Mouse (Mus musculus) olfactory bulb, adult 2 months (tissue): Measurements from ENCODE around the gene Usf3. TPM values are rescaled to one million over a fixed set of nuclear protein-coding genes. Genes with fewer than 3 reads are reported as not detected.

ENCODE experiments used
- H3K27ac ChIP-seq: fragments of 200-500 bp; 2 replicates; pipeline ENCODE4 v1.5.1; 2012; ENCODE audit warnings: low read depth, low read length; ENCODE audit not compliant: insufficient read depth
- H3K4me1 ChIP-seq: fragments of 200-500 bp; 2 replicates; pipeline ENCODE4 v1.6.1; 2012; ENCODE audit warnings: low read length; ENCODE audit not compliant: control insufficient read depth, insufficient read depth
- H3K4me3 ChIP-seq: fragments of 200-500 bp; 2 replicates; pipeline ENCODE4 v1.5.1; 2012; ENCODE audit warnings: mild to moderate bottlenecking, low read depth, low read length, moderate library complexity; ENCODE audit not compliant: insufficient read depth
- CTCF ChIP-seq: fragments of 200-500 bp; IDR thresholded peaks from 2 replicates; pipeline ENCODE4 v1.5.1; 2012; ENCODE audit warnings: low read depth, mild to moderate bottlenecking, low read length, moderate library complexity; ENCODE audit not compliant: insufficient read depth
- POLR2A ChIP-seq: fragments of 200-500 bp; IDR thresholded peaks from 2 replicates; pipeline ENCODE4 v1.6.1; 2012; ENCODE audit warnings: mild to moderate bottlenecking, low read depth, low read length, moderate library complexity; ENCODE audit not compliant: insufficient read depth
- WGBS: fragments of 180-500 bp; shearing (Covaris S2); methylation state at CpG from one replicate; pipeline ENCODE4 v1.1.7; 2018; 5-methylcytosine and 5-hydroxymethylcytosine counted together
- polyA plus RNA-seq: library from polyadenylated mRNA; stranded (reverse); fragments of >200 nt; gene quantifications from 2 replicates; pipeline ENCODE4 v1.2.4, GENCODE M21; 2012; ENCODE audit warnings: low replicate concordance; ENCODE audit not compliant: missing spikeins, insufficient read depth, insufficient read length

The Usf3 gene
- polyA plus RNA-seq, 1 experiment: not detected

DNA sequence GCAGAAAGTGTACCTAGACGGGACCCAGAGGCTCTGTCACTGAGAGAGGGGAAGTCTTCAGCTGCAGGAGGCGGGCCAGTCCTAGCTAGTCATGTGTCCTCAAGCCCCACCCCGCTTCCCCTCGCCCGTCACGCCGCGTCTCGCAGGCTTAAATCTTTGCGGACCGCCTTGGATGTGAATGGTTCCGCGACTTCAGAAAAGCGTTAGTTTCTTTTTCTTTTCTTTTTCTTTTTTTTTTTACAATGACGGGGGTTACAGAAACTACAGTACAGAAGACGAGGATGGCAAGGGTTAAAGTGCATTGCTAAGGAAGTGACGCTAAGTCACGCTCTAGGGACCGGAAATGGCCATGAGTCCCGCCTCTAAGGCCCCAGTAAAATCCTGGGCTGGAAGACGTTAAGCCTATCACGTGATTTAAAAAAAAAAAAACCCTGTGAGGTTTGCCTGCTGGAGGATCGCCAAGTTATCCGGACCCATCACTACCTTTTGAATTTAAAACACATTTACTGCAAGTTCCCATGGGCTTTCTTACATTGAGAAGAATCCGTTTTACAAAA, 34.0 kb upstream of the Usf3 start:
- peak overlapping the region; percentile 100 for H3K27ac ChIP-seq
- peak overlapping the region; percentile 71 for H3K4me3 ChIP-seq
- peaks cover 6% of the 10 kb centered on the region; the same call in 1 of the 2 replicates for H3K4me1 ChIP-seq
- TF ChIP-seq CTCF (no peak), POLR2A (peak; percentile 29; the same call in 1 of the 2 replicates)
- WGBS: under 1% methylated on average over 25 of the region's 25 CpGs

DNA sequence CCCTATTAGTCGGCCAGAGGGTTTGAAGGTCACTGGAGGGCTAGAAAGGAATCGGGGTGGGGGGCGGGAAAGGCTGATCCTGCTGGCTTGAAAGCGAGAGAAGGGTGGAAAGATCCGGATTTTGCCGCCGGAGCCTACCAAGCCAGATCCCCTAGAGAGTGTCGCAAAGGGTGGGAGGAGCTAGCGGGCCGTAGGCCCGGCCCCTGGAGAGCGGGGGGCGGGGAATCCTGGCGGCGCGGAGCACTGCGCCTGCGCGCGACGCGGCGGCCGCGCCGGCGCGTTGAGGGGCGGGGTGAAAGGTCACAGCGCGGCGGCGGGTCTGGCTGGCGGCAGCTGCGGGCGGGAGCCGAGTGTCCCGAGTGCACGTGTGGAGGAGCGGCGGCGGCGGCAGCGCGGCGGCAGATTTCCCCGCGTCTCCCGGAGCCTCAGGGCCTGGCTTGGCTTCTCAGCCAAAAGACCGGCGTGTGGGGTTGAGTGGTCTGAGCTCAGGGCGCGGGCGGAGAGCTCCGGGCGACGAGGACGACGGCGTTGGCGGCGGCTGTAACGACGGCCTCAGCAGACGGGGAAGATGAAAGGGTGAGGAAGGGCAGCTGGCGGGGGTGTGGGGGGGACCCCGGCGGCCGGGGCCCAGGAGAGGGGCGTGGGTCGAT, 33.4 kb upstream of the Usf3 start, which contains the start of the genes Atp6v1a and Naa50:
TSS of gene Atp6v1a (minus strand) at position 170 of the 650 bp plus-strand sequence.
TSS of gene Naa50 (plus strand) at position 295 of the 650 bp plus-strand sequence.
- peak; percentile 73; the same call in 1 of the 2 replicates for TF ChIP-seq POLR2A
- TF ChIP-seq CTCF: no peak
- Histone ChIP-seq H3K27ac (peak within 1 kb of the TSS; percentile 100), H3K4me1 (peaks cover 6% of the 10 kb centered on the region; the same call in 1 of the 2 replicates), H3K4me3 (peak within 1 kb of the TSS; percentile 71)
- WGBS: 1% methylated on average over 68 of the region's 71 CpGs

DNA sequence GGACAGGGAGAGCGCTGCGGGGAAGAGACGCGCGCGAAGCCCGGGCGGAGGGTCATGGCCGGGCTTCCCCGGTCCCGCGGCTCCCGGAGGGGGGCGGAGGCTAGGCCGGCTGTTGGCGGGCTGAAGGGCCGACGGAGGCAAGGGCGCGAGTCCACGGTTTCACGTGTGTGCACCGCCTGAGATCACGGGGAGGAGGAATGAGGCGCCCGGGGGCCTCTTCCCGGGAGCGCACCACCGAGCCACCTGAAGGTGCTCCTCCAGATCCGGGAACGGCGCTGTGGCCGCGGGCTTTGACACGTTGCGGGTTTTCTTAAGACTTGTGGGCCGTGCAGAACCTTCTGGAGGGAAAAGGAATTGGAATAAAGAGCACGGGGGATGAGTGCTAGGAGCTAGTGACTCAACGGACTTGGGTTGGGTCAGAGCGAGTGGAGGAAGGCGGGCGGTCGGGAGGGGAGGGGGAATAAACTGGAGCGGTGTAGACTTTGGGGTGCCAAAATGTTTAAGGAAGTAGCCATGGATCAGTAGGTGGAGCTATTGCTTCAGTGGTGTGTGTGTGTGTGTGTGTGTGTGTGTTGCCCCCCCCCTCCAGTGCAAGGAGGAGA, 32.8 kb upstream of the Usf3 start:
- Histone ChIP-seq H3K4me1 (peaks cover 6% of the 10 kb centered on the region; the same call in 1 of the 2 replicates), H3K27ac (peak overlapping the region; percentile 6; the same call in 1 of the 2 replicates), H3K4me3 (peak overlapping the region; percentile 67)
- TF ChIP-seq POLR2A (no peak), CTCF (no peak)
- WGBS: under 1% methylated on average over 44 of the region's 44 CpGs

DNA sequence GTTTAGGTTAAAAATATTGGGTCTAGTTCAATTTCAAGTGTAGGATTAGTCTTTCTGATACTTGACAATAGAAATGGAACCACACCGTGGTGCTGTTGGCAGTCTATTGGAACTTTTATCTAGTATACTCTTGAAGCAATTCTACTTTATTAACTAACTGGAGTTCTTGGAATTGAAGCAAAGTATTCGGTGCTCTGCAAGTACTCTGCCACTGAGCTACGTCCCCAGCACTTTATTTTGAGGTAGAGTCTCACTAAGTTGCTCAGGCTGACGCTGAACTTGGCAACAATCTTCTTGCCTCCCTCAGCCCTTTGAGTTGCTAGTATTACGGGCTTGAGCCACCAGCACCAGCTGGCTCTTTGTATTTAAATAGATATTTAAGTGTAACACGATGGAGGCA, 31.6 kb upstream of the Usf3 start:
- Histone ChIP-seq H3K27ac (no peak overlapping the region), H3K4me1 (peaks cover 6% of the 10 kb centered on the region; the same call in 1 of the 2 replicates), H3K4me3 (no peak overlapping the region)
- 8% methylated on average over 6 of the region's 6 CpGs for WGBS
- TF ChIP-seq POLR2A (no peak), CTCF (no peak)

DNA sequence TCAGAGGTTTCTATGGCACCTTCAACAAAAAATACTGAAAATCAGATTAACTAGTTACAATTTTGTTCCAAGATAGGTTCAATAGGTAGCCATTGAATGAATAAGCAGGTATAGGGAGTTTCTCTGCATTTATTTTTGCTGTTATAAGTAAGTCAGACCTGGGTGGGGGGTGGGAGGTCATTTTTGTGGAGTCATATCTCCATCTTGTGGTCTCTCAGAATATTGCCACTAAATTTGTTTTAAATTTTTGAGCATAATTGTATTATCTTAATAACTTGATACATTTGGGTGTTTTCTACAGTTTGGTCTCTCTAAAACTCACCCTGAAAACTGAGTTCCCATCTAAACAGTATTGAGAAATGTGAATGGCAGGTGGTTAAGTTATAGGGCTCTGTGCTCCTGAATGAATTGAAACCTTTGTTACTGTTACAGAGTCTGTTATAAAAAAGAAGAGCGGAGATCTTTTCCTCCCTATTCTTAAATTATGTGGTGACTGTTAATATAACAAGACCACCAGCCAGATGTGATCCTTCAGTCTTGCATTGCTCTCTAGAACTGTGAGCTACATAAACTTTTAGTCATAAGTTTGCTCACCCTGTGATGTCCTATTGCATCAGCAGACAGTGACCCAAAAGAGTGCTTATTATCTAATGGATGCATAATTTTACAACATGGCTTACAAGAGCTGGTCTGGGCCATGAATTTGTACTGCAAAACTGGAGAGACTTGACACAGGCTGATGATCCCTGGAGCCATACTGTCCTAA, 23.9 kb upstream of the Usf3 start:
- Histone ChIP-seq H3K27ac (no peak overlapping the region), H3K4me1 (no peaks in the 10 kb centered on the region), H3K4me3 (no peak overlapping the region)
- TF ChIP-seq CTCF: no peak
- TF ChIP-seq POLR2A: no peak
- WGBS: 90% methylated on average over 1 of the region's 1 CpGs

DNA sequence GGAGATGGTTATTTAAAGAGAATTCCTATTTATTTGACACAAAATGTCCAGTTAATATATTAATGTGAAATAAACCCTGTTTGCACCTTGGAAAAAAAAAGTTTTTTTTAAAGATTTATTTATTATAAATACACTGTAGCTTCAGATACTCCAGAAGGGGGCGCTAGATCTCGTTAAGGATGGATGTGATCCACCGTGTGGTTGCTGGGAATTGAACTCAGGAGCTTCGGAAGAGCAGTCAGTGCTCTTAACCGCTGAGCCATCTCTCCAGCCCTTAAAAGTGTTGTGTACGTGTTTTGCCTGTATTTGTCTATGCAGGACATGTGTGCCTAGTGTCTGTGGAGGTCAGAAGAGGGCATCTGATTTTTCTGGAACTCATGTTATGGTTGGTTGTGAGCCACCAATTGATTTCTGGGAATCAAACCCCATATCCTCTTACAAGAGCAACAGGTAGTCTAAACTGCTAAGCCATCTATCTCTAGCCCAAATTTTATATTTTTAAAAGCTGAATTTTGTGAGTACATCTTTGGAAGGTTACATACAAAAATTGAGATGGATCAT, 18.5 kb upstream of the Usf3 start:
- WGBS: 77% methylated on average over 6 of the region's 6 CpGs
- TF ChIP-seq POLR2A (no peak), CTCF (no peak)
- Histone ChIP-seq H3K27ac (no peak overlapping the region), H3K4me3 (no peak overlapping the region), H3K4me1 (no peaks in the 10 kb centered on the region)

DNA sequence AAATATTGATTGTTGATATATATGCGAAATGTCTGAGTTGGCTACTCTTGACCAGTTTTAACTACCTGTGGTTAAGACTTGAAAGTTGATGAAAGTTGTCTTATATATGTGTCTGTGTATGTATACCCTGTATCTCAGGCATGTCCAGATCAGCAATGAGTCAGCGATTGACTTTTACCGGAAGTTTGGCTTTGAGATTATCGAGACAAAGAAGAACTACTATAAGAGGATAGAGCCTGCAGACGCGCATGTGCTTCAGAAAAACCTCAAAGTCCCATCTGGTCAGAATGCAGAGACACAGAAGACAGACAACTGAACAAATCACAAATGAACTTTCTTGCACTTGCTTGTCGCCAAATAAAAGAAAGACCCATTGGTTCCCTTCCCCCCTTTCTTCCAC, 13.7 kb upstream of the Usf3 start:
- 92% methylated on average over 7 of the region's 7 CpGs for WGBS
- Histone ChIP-seq H3K4me1 (no peaks in the 10 kb centered on the region), H3K27ac (no peak overlapping the region), H3K4me3 (no peak overlapping the region)
- TF ChIP-seq POLR2A: no peak

DNA sequence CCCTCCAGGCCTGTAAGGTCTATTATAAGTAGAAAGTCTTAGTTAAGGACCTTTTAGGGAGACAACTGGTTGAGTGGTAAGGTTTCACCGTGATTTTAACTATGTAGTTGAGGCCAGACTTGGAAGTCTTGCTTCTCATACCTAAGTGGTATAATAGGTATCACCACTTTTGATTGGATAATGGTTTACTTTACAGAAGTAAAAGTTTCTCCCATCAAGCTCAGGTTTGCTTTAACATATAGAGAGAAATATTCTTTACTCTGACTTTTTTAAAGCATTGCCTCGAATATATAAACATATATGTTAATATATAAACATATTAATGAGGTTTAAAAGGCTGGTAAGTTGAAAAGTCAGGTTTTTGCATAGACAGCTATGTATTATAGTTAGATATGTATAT, 9.2 kb upstream of the Usf3 start:
- Histone ChIP-seq H3K4me1 (no peaks in the 10 kb centered on the region), H3K4me3 (no peak overlapping the region)
- 94% methylated on average over 2 of the region's 2 CpGs for WGBS

DNA sequence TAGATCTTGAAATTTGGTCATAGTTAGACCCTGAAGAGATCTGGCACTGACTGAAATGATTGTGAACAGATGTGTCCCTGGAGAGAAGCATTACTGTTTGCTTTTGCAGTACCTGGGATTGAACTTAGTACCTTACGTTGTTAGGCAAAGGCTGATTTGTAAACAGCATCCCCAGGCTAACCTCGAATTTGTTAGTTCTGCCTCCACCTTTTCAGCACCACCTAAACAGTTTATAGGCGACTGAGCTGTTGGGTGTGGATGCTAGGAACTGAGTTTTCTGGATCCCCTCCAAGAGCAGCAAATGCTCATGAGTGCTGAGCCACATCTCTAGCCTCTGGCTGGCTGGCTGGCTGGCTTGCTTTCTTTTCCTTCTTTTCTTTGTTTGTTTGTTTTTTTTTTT, 7.9 kb upstream of the Usf3 start:
- WGBS: 49% methylated on average over 3 of the region's 3 CpGs
- TF ChIP-seq CTCF (no peak), POLR2A (no peak)
- Histone ChIP-seq H3K4me3 (no peak overlapping the region), H3K4me1 (no peaks in the 10 kb centered on the region), H3K27ac (no peak overlapping the region)

More for the DNA sequence above, 9.2 kb upstream of the Usf3 start:
- H3K27ac ChIP-seq: no peak overlapping the region
- no peak for TF ChIP-seq POLR2A
